Mouse (Mus musculus) embryo, embryonic 11.5 days (tissue): Measurements from ENCODE around the gene Atp1a1.

ENCODE experiments used
- DNase-seq: peaks from one replicate; pipeline ENCODE4 v3.0.0-alpha.2; 2012; ENCODE audit warnings: low read depth, low spot score

Gene Atp1a1

DNA sequence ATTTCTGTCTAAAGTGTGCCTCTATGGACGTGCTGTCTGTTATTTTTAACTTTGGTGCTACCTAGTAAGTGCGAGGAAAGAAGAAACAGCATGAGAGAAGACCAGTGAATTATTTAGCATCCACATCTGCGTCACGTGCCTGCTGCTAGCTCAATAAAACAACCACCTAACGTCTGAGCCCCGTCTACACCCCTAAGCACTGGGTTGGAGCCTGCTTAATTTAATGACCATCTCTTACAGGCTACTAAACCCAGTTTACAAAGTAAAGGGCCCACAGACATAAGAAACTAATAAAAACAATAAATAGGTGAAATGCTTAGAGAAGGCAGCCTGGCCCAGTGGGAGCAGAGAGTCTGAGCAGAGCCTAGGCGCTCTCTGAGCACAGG lies 11.2 kb downstream of the Atp1a1 start:
- DNase-seq: no peak

DNA sequence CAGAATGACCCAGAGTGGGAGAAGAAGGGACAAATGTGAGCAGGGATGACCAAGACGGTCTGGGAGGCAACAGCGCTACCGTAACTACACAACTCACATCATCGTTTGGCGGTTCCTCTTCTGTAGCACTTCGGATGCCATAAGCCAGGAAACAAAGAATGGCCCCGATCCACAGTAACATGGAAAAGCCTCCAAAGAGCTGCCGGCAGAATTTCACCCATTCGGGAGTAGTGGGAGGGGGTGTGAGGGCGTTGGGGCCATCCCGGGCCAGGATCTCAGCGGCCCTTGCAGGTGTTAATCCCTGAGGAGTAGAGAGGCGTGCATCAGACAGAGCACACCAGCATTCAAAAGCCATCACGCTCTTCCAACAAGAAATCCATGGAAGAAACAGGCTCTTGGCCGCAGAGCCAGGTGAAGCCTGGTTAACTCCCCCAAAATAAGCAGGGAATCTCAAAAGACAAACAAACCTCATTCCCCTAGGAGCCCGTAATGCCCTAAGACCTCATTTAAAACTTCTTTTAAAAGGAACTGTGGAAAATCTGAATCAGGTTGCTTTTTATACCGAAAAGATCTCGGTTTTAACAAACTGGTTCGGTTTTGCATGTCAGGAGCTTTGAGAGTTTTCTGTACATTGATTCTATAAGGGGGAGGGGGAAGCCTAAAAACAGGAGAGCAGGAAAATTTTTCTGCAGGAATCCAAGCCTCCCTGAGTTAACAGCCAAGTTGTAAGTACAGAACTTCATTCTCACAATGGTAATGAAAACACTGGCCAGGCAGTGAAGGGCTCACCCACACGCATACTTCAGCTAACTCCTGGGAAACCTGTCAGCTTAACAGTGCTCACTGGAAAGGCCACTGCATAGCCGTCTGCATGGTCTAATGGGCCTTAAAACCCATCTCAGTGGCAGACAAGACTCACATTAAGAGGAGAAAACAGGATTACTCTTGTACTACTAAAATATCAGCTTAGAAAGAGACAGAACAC lies 11.9 kb downstream of the Atp1a1 start:
- DNase-seq: no peak

DNA sequence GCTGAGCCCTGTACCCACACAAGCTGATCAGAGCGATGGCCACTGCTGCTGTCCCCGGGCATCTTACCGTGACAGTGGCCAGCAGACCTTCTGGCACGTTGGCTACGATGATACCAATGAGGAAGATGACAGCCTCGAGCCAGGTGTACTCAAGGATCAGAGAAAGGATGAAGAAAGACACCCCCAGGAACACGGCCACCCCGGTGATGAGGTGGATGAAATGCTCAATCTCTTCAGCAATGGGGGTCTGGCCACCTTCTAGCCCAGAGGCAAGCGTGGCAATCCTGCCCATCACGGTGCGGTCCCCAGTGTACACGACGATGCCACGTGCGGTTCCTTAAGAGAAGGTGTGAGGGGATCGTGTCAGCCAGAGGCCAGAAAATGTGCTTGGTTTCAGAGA lies 14.1 kb downstream of the Atp1a1 start:
- no peak for DNase-seq

DNA sequence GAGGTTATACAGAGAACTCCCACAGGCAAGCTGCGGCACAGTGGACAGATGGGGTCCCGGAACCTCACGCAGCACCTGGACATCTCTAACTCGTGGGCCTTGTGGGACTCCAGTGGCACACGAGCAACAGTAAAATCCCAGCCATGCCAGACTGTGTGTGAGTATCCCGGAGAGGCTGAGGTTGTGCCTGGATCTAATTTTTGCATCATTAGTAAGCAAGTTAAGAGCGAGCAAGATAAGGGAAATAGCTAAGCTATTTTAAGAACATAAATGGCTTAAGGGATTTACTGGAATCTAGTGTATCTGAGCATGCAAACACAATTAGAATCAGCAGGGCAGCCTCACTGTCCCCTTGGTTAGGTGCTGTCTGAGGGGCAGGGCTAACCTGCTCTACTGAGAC lies 16.2 kb downstream of the Atp1a1 start:
- no peak for DNase-seq

DNA sequence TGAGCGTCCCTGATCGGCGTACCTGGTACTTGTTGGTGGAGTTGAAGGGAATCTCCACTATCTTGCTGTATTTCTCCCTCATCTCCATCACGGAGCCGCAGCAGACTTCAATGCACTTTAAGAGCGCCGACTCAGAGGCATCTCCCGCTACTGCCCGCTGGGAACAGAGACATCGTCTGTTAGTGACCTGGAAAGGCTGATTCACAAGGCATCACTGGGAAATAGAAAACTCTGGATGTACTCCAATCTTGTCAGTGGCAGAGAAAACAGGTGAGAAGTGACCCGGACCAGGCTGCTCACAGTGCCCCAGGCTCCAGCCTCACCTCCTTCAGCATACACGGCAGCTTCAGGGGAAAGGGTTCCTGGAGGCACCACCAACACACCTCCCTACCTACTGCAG lies 17.7 kb downstream of the Atp1a1 start:
- DNase-seq: no peak

DNA sequence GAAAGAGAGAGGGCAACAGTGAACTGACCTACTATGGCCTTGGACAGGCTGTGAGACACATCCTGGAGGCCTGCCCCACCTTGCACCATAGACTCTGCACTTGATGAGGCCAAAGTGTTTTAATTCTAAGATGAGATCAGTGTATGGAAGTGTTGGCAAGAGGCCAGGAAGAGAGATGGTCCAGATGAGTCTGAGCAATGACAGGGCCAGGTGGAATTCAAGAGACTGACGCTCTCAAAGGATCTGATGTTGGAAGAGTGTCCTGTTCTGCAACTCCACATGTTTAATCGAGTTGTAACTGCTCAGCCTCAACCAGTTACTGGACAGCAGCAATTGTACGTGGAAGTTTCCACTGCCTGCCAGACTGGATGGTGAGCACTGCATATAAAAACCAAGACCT lies 26.4 kb downstream of the Atp1a1 start:
- DNase-seq: no peak

DNA sequence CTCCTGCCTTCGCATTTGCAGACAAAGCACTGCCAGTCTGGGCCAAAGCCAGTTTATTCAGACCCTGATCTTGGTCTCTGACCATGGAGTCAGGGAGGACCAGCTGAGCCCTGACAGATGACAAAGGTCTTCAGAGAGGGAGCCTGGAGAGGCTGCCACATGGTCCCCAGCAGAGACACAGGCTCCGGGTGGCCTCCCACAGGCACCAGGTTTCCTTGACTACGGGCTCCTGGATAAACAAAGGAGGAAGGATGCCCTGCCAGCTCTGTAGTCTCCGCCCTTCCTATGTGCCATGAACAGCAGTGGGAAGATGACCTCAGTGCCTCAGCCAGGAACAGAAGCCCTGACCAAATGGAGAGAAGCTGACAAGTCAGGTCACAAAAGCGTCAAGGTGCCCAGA lies 27.1 kb downstream of the Atp1a1 start:
- no peak for DNase-seq

DNA sequence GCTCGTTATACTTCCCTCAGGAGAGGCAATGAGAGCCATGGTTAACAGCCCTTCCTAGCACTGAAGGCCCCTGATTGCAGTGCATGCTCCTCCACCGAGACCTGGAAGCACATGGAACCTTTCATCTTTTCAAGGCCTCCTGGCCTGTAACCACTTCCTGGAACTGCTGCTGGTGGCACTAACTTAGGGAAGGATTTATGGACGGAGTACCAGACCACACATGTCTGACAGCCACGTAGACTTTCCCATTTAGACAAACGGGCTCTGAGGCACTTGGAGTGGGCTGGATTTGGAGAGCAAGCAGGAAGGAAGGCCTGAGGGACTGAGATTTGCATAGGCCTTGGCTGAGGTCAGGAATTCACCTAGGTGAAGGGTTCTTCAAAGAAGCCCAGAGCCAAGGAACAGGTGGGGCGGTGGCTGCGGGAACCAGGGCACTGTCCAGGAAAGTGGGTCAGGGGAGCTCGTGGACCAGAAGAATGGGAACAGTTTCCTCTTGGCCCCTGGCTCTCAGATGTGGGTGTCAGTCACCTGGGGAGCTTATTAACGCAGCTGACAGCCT lies 28.9 kb downstream of the Atp1a1 start:
- no peak for DNase-seq

DNA sequence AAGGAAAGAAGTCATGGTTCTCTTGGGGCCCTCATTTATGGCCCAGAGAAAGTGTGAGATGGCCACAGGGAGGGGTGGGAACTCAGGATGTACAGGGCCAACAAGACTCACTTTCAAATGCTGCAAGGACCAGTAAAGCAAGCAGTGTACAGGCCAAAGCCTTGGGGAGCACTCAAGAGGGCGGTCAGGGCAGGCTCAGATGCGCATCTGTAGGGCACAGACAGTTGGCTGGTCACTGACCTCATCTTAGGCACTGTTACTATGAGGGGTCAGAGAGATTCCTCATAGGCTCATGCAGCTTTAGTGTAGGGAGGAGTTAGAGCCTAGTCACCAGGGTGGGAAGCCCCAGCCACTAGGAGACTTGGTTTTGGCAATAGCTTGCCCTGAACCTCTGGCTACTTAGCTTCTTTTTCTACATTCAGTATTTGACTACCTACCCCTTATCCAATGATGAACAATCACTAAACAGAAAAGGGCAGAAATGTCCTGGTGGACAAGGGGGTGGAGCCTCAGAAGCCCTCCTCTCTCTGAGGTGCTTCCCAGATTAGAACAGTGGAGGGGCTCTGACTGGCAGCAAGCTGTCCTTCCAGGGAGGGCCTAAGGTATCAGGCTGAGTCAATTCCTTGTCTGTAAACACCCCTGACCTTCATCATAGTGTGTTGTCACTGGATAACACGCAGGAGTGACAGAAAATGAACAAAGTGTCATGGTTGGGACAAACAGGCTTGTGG lies 29.9 kb downstream of the Atp1a1 start:
- no peak for DNase-seq

DNA sequence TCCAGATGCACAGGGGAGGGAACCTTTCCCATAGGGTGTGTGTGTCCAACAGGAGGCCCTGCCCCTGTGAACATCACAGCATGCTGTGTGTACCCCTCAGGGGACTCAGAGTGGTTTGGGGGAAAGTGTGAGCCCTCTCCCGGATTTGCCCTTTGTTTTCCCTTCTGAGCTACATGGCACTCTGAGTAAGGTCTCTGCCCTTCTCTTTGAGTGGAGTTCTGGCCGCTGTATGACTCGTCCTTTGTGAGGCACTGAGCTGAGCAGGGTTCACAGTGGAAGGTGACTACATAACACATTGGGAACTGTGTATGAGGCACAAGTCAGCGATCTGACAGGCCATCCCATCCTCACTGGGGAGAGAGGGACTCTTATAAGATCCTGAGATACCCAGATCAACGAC lies 31.5 kb downstream of the Atp1a1 start:
- DNase-seq: no peak

DNA sequence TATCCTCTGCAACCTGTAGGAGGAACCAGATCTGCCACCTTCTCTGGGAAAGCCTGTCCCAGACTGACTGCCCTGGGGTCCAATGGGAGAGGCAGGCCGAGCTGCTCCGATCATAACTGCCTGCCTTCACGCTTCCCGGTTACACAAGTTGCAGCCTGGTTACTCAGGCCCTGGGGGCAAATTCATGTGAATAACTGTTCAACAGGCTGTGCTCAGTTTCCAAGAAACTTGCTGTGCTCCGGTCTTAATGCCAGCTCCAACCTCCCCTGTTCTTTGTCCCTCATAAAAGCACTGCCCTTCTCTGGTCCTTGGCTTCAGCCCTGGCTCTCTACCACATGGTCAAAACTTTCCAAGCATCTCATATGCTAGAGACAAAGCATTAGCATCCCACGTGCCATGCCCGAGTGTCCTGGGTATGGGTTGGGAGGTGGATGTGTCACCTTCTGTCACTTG lies 32.3 kb downstream of the Atp1a1 start:
- DNase-seq: no peak

DNA sequence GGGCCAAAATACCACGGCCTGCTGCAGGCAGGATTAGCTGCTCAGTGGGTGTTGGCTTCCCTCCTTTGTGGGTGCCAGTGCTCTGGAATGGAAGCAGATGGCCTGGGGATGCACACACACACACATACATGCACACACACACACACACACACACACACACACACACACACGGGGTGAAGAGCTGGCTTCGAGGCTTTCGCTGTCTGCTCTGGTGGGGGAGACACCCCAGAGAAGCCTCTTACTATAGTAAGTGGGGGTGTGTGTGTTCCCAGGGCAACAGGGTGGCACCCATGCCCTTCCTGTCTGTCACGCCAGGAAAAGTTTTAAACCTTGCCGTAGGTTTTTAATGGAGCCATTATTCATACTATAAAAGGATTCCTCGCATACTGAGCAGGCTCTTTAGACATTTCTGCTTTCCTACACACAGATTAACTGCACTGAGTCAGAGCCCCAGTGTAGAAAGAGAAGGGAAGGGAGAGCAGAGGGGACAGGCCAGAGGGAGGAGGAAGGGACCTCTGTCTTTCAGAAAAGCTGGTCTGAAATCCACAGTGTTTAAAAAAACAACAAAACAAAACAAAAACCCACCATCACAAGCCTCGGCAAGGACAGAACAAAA lies 32.9 kb downstream of the Atp1a1 start:
- no peak for DNase-seq

DNA sequence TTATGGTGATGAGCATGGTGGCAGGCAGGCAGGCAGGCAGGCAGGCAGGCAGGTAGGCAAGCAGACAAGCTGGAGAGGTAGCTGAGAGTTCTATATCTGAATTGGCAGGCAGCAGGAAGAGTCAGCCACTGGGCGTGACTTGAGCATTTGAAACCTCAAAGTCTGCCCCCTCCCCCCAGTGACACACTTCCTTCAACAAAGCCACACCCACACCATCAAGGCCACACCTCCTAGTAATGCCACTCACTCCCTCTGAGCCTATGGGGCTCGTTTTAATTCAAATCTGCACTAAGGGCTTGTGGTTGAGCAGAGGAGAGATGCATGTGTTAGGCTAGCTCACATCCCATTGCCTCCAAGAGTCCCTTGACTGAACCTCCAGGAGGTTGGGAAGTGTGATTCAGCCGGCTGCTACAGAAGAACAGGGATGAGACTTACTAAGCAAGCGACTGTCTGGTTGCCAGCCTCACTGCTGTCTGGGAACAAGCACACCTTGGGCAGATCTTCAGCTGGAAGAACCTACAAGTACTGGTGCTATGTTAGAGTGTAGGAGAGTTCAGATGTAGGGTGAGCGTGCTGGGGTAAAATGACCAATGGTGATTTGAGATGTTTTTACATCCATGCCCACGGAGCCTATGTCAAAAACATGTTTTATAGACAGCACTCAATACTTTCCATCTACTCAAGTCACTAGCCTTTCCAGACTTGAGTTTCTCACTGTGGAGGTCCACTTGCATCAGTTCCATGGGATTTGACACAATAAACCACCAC lies 33.6 kb downstream of the Atp1a1 start:
- no peak for DNase-seq

DNA sequence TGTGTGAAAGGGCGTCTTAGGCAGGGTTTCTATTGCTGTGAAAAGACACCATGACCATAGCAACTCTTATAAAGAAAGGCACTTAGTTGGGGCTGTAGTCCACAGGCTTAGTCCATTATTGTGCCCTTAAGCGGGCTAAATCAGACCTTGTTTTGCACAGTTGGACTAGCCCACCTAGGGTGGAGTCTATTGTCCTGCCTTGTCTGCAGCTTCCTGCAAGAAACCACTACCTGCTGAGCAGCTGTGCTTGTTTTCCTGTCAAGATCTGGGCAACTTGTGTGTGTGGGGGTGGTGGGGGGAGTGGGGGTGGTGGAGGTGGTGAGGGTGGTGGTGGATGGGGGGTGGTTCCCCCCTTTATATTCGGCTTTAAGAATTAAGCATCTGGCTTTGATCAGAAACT lies 34.2 kb downstream of the Atp1a1 start:
- no peak for DNase-seq

DNA sequence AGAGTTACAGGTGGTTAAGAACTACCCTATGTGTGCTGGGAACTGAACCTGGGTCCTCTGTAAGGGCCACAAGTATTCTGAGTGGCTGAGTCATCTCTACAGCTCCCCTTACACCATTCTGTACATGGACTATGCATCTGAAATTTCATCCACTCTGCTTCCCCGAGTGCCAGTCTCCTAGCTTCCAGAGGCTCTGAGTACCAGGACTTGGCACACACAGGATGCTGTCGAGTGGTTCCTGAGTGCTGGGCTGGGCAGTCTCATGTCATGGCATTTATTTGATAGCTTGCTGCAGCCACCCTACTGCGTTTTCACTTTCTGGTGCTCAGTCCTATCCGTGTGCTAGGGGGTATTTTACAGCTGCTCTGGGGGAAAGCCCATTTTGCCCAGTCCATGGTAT lies 35.9 kb downstream of the Atp1a1 start:
- DNase-seq: no peak

DNA sequence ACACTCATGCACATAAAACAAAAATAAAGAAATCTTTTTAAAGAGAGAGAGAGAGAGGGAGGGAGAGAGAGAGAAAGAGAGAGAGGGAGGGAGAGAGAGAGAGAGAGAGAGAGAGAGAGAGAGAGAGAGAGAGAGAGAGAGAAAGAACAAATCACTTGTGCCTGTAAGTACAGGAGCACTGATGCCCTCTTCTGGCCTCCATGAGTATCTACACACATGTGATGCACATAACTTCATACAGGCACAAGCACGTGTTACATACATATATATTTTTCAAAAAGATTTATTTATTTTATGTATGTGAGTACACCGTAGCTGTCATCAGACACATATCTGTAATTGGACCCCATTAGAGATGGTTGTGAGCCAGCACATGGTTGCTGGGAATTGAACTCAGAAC lies 40.5 kb downstream of the Atp1a1 start:
- DNase-seq: no peak

DNA sequence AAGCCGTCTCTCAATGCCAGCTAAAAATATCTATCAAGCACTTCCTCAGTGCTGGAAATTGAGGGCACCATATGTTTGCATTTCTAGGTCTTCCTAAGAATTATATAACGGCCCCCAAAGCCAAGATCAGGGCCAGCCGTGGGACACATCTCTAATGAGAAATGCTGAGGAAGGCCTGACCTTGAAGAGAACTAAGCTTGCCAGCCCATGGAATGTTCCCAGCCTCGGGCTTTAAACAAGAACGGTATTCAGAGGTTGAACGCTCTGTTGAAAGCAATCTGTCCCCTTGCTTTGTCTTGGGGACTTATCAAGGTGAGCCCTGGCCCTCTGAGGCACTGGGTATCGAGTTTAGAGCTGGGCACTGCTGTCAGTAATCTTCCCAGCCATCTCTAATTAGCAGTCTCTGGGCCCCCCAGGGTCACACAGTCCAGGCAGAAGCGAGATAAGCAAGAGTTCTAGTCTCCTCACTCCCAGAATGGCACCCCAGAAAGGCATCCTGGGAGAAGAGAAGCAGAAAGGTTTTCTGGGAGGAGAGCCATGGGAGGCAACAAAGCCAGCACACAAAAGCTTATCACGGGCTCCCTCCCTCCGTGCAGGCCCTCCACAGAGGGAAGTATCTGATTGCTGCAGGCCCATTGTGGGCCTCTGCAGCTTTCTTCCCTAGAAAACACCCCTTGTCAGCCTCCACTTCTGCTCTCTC lies 41.8 kb downstream of the Atp1a1 start:
- no peak for DNase-seq

DNA sequence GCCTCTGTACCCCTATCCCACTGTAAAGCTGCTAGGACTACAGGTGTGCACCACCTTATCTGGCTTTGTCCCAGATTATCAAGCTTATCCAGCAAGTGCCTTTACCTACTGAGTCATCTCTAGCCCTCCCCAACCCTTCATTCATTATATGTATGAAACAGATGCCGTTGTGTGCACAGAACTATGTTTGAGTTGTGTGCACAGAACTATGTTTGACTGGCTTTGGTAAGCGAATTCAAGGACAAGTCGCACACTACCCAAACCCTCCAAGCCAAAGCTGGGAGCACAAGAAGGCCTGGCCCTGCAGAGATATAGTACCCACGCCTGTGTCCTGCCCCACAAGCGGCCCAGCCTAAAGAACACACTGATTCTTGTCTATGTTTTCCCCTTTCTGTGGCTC lies 42.5 kb downstream of the Atp1a1 start:
- no peak for DNase-seq

DNA sequence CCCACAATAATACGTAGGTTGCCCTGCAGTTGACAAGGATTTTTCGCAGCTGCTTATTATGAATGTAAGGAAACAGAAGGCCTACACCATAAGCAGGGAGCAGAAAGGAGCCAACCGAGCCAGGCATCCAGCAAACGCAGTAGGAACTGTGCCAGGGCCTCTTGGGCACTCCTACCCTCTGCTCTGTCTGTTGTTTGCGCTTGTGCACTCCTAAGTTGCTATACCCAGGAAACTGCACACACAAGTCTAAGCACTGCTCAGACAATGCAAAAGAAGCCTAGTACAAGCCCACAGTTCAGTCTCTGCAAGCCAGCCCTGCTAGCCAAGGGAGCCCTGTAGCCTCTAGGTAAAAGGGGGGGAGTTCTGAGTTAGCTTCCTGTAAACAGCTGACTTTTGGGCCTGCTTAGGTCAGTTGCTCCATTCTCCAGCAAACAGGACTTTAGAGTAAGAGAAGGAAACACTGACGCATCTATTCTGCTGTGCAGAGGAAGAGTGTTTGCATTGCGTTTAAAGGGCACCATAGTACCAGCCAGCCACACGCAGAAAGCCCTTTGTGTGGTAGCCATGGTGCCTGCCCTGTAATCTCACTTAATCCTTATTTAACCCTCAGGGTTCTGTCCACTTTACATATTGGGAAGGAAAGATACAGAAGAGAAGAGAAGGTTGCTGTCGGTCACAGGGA lies 43.5 kb downstream of the Atp1a1 start:
- no peak for DNase-seq

DNA sequence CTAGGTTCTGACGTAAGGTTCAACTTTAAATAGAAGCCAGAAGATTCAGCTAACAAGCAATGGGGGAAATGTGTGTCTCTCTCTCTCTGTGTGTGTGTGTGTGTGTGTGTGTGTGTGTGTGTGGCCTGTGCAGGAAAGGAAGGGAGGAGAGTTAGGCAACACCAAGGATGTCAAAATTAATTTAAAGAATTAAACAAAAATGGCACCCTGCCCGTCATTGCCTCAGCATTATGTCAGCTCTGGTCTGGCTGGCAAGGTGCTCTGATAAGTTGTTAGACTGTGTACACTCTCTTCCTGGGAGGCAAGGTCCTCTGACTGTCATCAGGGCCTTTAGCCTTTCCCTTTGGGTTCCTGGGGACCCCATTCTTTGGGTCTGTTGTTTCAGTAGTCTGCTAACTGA lies 47.8 kb downstream of the Atp1a1 start:
- no peak for DNase-seq
